Mouse (Mus musculus) spleen, adult 2 months (tissue): ENCODE measurements around the gene Aip.

Experiments used
- CTCF ChIP-seq: fragments of 200-500 bp; IDR thresholded peaks from 2 replicates; pipeline ENCODE4 v1.5.1; 2011; ENCODE audit warnings: mild to moderate bottlenecking, inconsistent platforms; ENCODE audit not compliant: insufficient read depth, insufficient read length, insufficient replicate concordance; ENCODE audit errors: extremely low read depth
- POLR2A ChIP-seq: fragments of 200-500 bp; IDR thresholded peaks from 2 replicates; pipeline ENCODE4 v1.6.1; 2011; ENCODE audit warnings: low read depth, low read length, inconsistent platforms

- TF ChIP-seq POLR2A (no peak), CTCF (no peak)
These were observed 5.8 kb downstream of the Aip start for GRCm38 (mm10) chr19:4119716-4120487.
